Mouse (Mus musculus) adrenal gland, adult 2 months (tissue): Measurements from ENCODE around the gene Grip1. TPM values are rescaled to one million over a fixed set of nuclear protein-coding genes. Genes with fewer than 3 reads are reported as not detected.
"Not testable (repeated sequence)": the region's sequence is repeated elsewhere in the genome, so short reads cannot be mapped to it uniquely, and the experiment has no call there.

ENCODE experiments used
- DNase-seq: peaks from one replicate; pipeline ENCODE4 v3.0.0; 2021
- polyA plus RNA-seq: library from polyadenylated mRNA; depleted of rRNA; stranded (reverse); fragments of >200 nt; gene quantifications from 2 replicates; pipeline ENCODE4 v1.2.3, GENCODE M21; 2012
- total RNA-seq, 2 experiments: library from RNA; stranded (reverse); gene quantifications; 2 replicates each; pipeline ENCODE4 v1.2.3; 2021

Grip1 gene
- total and polyA plus RNA-seq, 3 experiments, result 0.17 to 0.55 (median 0.43) TPM

DNA sequence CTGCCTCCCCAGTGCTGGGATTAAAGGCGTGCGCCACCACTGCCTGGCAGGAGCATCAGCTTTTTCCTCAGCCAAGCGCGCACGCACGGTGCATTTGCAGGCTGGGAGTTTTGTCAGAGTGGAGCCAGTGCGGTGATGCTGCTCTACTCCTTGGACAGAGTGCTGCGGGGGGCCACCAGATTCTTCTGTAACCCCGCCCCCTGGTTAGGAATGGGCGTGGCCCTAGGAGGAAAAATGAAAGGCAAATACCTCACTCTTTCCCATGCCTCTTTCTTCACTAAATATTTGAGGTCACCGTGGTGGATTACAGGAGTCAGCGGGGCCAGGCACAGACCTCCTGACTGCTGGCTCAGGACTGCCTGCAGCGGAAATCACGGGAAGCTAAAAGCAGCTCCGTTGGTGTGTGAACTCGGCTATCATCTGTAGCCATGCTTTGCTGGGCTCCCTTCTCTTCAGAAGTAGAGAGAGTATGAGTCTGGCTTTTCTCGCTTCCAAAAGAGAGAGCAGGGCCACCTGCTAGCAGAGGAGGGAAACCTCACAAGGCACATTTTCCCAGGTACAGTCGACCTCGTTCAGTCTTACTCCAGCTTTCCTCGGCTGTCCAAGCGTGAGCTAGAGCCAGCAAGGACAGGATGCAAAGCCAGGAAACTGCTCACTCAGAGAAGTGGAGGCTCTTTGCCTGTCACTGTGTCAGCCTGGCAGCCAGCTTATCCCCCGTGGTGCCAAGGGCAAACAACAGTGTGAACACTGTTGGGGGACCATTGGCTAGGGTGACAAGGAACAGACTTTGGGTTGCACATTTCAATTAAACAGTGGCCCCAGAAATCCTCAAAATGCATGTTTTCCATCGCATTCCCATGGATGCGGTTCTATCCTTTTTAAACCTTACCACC, 607.9 kb downstream of the Grip1 start:
- DNase-seq, result no peak

DNA sequence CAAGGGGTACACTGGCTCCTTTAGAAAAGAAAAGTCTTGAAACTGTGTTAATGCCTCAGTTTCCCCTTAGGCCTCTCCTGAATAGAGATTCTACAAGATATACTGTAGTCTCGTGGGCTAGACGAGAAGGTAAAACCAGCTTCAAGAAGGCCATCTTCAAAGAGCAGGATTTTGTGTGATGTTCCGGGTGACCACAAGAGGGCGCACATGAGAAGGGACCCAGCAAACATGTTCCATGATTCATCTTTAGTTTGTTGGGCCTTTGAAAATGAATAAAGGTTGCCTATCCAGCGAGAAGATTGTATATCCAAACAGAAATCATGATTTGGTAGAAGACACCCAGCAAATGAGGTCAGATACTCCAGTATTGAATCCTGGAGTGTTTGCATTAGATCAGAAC, 610.8 kb downstream of the Grip1 start:
- DNase-seq, result peak; percentile 62

DNA sequence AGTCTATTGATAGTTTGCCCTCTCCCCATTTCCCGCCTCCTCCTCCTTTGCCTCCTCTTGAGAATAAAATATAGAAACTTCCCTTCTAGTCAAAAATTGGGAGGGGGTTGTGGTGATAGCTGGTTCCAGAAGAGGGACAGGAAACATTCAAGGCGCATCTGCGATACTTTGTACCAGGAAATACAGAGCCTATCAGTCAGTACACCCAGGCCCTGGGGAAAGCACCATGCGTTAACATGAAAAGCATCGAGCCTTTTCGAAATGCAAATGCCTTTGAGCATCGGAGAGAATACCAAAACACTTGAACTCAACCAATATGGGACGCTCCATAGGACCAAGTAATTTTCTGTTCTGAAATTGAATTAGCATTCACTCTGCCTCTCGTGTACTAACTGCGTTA, 612.7 kb downstream of the Grip1 start:
- DNase-seq, result no peak

DNA sequence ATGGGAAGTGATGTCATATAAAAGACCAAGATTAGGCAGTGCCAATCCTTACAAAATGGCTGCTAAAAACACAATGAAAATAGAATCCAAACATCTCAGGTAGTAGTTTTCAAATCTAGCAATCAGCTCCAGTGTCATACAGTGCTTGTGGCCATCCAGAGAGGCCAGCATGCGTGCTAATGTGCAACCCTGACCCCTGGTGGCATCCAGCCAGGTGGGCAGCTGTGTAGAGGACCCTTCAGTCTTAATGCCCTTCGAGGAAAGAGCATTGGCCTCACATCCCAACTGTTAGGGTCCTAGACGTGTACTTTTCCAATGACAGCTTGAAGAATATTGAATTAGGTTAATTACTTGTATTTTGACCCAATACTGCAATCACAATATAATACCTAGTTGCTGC, 624.2 kb downstream of the Grip1 start:
- no peak for DNase-seq

DNA sequence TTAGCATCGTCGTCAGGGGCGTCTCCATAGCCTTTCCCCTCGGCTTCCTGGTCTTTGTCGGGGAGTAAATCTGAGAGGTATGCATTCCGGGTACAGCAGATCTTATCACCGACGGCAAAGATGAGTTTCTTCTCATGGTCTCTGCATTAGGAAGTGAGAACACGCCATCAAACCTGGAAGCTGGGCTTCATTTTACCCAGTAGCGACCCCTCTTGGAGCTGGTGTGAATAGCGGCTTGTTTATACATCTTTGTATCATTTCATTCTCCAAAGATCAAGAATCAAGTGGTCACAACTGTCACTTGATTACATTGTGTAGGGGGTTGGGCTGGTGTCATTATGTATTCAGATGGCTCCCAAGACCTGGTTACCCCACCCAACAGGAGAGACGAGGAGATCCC, 638.9 kb downstream of the Grip1 start:
- DNase-seq, result no peak

DNA sequence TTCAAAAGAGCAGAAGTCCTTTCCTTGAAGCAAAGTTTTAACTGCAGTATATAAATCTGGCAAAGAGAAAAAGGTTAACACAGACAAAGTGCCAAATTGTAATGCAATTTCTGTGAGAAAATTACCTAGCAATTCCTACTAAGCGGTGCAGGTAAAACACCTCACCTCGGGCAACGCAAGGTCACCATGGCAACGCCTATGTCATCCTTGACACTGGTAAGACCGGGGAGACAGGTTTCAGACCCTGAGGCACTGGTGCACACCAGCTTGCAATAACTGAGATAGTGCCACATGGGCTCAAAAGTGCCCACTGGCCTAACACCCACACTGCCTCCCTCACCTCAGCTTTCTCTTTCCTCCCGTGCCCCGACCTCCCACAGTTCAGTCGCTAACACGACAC, 641.5 kb downstream of the Grip1 start:
- no peak for DNase-seq

DNA sequence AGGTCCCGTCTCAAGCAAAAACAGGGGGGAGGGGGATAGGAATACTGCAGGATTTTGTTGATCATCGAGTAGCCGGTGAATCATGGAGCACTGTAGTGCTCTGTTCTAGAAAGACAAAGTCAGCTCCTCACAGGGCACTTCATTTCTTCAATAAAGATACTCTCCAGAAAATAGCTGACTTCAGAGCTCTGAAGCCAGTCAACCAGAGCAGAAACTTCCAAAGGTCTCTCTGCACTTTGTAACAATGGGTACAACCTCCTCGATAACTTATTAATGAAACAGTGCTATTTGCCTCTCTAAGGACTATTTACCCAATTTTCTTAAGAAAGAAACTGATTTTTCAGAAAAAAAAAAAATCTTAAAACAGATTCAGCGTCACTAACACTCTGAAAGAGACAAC, 642.1 kb downstream of the Grip1 start:
- no peak for DNase-seq

DNA sequence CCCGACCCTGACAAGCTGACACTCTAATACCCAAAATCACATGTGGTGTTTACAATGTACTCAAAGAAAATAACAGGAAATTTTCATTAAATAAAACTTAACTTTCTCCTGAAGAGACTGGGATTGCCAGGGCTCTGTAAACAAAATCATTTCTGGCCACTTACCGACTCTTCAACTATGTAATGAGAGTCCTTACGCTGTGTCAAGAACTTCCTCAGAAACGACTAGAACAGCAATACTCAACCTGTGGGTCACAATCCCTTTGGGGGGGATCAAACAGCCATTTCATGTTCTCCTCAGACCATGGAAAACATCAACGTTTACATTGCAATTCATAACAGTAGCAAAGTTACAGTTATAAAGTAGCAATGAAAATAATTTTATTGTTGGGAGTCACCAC, 643.9 kb downstream of the Grip1 start:
- no peak for DNase-seq

DNA sequence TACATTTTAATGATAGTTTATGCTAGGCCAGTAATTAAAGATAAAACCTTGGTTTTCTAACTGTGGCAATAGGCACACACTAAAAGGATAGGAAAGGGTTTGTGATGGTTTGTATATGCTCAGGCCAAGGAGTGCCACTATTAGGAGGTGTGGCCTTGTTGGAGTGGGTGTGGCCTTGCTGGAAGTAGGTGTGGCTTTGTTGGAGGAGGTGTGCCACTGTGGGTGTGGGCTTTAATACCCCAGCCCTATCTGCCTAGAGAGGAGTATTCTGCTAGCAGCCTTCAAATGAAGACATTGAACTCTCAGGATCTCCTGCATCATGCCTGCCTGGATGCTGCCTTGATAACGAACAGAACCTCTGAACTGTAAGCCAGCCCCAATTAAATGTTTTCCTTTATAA, 647.2 kb downstream of the Grip1 start:
- no peak for DNase-seq

DNA sequence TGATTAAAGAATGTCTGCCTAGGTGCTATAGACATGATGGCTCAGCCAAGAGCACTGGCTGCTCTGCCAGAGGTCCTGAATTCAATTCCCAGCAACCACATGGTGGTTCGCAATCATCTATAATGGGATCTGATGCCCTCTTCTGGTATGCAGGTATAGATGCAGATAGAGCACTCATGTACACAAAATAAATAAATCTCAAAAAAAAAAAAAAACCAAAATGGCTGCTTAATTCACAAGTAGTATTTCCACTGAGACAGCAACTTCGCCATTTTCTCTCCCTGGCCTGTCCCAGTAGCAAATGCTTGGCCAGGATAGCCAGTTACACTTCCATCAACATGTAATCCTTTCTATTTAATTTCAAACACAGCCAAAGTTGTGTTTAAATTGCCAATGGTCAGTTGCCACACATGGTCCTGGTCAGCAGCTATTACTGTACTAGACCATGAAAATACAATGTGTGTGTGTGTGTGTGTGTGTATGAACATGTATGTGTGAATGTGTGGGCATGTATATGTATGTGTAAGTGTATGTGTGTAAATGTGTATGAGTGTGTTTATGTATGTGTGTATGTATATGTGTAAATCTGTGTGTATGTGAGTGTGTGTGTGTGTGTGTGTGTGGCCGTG, 658.2 kb downstream of the Grip1 start:
- no peak for DNase-seq

DNA sequence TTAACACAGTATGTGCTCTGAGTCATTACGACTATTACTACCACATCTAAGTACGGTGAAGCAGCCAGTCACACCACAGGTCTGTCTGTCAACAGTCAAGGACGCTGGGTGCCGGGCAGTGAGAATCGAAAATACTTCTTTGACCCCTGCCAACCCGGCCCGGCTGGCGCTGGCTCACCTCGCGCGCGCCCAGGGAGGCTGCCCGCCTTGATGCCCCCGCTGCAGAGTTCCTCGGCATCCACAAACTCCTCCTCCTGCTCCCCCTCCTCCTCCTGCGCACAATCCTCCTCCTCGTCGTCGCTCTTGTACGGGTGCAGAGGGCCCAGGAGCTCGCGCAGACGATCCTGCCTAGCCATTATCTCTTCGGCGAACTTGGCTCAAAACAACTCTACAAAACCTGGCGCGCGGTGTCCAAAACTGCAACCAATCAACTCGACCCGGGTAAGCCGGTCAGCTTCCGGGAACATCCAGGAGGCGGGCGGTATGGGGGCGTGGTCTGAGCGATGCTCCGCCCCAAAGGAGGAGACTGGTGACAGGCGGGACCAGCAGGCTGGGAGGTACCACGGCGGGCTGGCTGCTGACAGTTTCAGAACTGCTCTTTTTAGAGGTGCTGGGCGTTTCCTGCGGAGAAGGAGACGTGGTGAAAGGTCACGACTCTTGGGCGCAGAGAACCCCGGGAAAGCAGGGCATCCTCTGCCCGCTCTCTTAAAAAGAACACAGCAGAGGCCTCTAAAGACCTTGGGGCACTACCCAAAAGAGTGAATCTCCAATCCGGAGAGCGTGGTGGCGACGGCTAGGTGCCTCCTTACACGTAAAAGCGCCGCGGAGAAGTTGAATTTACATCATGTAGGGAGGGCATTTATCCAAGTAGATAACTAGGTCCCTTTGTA, 659.1 kb downstream of the Grip1 start, which contains the start of gene Helb:
Gene Helb (minus strand): TSS at position 481 of the 890 bp plus-strand sequence.
- peak; percentile 99 for DNase-seq

DNA sequence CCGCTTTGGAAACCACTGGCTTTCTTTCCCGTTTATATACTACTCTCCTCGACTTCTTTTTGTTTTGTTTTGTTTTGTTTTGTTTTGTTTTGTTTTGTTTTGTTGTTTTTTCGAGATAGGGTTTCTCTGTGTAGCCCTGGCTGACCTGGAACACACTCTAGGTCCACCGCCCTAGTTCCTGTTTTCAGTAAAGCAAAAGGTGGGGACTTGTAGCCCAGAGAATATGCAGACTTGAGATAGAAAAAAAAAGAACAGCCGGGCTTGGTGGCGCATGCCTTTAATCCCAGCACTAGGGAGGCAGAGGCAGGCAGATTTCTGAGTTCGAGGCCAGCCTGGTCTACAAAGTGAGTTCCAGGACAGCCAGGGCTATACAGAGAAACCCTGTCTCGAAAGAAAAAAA, 659.9 kb downstream of the Grip1 start:
- not testable (repeated sequence) for DNase-seq

DNA sequence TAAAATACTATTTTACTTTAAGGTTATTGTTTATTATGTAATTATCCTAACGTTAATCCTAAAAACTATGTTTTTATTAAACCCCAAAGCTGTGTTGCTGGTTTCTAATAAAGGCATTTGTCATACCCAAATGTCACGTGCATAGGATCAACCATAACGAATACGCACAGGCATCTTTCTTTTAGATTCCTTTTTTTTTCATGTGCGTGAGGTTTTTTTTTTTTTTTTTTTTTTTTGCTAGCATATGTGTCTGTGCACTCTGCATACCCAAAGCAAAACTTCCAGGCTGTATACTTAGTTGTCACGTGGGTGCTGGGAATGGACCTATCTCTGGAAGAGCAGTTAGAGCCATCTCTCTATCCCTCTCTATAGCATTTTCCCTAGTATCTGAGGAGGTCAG, 660.4 kb downstream of the Grip1 start:
- DNase-seq, result no peak

DNA sequence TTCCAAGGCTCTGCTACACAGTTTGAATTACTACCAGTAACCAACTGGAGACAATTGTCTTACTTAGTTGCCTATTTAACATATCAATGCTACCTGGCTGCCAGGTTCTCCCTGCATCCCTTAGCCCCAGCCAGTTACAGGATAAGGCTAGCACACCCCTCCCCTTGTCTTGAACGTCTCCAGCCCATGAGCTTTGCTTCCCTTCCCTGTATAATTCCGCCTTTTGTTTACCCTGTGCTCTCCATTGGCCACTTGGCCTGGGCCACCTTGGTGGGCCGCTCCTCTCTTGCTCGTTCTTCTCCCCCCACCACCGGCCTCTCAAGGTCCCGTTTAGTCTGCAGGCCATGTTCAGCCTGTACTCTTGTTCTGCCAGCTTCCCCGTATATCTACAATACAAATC, 660.9 kb downstream of the Grip1 start:
- no peak for DNase-seq

DNA sequence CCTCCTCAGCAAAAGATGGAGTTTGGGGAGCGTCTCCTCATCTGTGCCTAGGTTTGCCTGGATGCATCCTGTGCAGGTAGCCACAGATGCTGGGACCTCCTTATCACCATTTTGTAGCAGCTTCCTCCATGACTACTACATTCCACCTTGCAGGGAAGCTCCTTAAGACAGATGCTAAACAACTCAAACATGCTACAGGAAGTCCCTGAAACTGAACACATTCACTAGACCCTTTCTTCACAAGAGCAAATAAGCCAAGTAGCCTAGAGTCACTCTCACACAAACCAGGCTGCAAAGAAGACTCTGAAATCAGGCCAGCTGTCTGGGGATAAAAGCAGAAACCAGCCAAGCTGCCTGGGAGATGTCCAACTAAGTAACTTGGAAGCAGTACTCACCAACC, 661.6 kb downstream of the Grip1 start:
- no peak for DNase-seq

DNA sequence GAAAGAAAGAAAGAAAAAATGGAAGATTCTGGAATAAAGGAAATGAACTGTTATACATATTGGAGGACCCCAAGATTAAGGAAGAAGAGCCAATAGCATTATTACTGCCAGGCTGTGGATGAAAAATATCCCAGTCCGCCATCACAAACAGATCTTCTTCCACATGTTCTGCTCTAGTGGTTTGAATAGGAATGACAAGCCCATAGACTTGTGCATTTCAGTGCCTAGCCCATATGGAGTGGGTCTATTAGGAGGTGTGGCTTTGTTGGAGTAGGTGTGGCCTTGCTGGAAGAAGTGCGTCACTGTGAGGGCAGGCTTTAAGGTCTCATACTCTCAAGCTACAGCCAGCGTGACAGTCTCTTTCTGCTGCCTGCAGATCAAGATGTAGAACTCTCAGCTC, 670.1 kb downstream of the Grip1 start:
- DNase-seq, result no peak

DNA sequence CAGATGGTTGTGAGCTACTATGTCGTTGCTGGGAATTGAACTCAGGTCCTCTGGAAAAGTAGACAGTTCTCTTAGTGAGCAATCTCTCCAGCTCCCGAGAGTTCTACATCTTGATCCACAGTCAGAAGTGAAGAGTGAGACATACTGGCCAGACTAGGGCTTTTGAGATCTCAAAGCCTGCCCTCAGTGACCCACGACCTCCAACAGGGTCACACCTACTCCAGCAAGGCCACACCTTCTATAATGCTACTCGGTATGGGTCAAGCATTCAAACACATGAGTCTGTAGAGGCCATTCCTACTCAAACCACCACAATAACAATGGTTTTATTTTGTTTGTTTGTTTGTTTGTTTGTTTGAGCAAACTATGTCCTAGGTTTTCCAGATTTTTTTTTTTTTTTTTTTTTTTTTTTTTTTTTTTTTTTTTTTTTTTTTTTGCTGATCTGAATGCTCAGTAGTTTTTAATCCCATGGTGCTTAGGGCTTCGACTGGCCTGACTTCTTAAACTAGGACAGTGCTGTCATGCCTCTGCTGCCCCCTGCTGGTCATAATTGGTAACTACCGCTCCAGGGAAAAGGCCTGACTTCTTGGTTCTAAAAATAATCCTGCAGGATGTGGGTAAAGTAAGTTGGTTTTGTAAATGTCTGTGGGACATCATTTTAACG, 671.3 kb downstream of the Grip1 start:
- DNase-seq, result peak; percentile 84

DNA sequence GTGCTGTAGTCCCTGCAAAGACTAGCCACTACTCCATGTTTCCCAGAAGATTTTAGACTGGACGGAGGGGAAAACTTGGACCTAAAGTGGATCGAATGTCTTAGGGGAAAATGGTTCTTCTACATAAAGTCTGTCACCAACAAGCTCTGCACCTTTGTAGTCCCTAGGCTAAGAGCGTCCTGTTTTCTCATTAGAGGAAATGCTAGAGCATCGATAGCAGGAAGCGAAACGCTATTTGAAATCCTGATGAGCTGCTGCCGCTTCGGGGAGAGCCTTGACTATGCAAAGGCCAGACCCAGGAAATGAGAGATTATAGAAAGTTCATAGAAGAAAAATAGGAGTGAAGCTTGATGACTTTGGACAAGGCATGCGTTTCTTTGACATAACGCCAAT, 671.8 kb downstream of the Grip1 start:
- no peak for DNase-seq

DNA sequence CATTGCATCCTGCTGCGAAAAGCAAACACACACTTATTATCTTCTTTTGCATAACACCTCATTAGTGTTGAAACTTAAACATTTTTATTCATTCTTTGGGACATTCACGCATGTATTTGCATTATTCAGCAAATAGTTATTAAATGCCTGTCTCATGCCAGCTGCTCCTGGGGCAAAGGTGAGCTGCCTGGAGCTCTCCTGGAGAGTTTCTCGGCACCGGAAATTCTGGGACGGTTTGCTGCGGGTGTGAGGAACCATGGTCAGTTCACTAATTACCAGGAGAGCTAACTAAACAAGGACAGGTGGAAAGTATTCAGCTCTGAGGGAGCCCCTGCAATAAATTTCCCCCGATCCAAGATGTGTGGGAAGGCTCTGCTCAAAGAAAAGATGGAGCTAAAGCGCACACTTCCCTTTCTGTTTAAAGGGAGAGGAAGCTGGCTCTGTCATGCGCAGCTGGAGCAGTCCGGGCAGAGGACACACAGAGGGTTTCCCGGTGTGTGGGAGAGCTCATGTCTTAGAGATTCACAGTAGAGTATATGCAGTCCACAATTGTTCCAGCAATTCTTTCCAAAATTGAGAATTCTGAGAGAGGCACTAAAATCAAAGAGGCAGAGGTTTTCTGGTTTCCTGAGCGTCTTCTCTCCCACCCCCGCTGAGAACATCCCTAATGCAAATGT, 675.1 kb downstream of the Grip1 start:
- DNase-seq, result no peak

DNA sequence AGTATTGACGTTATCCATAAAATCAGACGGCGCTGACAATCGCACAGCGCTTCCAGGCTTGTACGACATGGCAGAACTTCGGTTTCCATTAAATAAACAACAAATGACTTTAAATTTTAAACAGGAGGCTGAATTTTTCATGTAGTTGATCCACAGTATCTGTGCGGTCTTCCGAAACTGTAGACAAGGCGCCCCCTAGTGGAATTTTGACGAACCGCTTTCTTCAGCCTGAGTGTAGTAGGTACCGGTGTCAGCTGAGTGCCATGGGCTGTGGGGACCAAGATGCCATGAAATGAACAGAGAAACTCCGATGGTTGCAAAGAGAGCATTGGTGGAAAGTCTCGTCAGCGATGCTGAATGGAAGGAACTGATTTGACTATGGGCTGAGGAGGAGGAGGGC, 677.0 kb downstream of the Grip1 start:
- peak; percentile 11 for DNase-seq

DNA sequence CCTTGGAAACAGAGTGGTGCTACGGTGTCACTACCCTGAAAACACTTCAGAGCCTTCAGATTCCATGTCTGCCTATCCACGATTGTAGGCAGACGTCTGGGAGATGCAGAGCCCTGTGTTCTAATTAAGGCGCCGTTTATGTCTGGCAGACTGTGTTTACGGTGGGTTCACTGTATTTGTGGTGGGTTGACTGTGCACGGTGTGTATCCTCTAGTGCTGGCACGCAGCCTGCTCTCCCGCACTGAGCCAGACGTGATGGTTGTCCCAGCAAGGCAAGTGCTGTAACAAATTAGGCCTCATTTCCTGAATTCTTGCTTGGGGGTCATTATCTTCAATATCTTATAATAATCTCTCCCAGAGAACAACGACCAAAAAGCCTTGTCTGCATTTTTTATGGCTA, 680.1 kb downstream of the Grip1 start:
- no peak for DNase-seq
